Mouse (Mus musculus): ENCODE measurements around the gene Ttc30a1. TPM values are rescaled to one million over a fixed set of nuclear protein-coding genes. Genes with fewer than 3 reads are reported as not detected.

Ttc30a1 gene
- polyA plus RNA-seq, 1 experiment from 2014 or later: 7.7 TPM

DNA sequence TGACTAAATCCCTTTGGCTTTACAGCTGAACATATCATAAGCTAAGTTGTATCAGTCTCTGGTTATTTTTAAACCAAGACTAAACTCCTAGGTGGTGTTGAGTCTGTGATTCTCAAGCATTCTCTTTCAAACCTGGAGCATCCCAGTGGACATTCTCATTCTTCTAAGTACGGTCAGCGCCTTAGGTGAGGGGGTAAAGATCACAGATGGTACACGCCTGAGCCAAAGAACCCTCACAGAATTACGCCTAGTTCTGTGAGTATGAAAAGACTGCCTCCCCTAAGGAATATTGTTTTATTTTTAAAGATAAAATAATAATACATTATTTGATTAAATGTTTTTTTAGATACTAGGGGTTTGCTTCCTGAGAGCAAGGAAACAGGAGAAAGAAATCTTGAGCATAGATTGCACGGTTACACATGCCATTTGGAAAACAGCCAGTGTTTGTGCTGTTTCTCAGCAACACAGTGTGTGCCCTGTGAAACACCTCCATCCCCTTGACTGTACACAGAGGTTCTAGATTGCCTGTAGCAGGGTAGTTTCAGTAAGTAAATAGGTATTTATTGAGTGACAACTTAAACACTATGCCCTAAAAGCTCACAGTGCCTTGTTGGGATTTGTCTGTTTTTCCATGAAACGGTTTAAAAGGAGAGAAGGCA, 51.9 kb downstream of the Ttc30a1 start:
- no peak overlapping the region for H3K4me2 ChIP-seq (ENCODE audit: low read depth, low read length)
- no peak overlapping the region for H3K27ac ChIP-seq (ENCODE audit: low read depth, low read length)
- no peaks in the 10 kb centered on the region for H3K9me3 ChIP-seq (ENCODE audit: control insufficient read depth, low read length)
- no peak overlapping the region for H3K9ac ChIP-seq (replicated peaks; ENCODE audit: low read depth, low read length)
- 91% methylated on average over 6 of the region's 6 CpGs for WGBS
- H3K36me3 ChIP-seq (ENCODE audit: control insufficient read depth, insufficient read depth, low read length): 0 out of 2 replicates have a peak, but pooled peaks cover 3% of the 10 kb centered on the region
- H3K4me1 ChIP-seq (ENCODE audit: control insufficient read depth, insufficient read depth, low read length): peaks cover 7% of the 10 kb centered on the region; the same call in 1 of the 2 replicates
- ATAC-seq (ENCODE audit: low read depth): no peak
- no peaks in the 10 kb centered on the region for H3K27me3 ChIP-seq (ENCODE audit: control insufficient read depth, insufficient read depth, low read length)
- H3K4me3 ChIP-seq (ENCODE audit: low read depth, low read length): no peak overlapping the region

DNA sequence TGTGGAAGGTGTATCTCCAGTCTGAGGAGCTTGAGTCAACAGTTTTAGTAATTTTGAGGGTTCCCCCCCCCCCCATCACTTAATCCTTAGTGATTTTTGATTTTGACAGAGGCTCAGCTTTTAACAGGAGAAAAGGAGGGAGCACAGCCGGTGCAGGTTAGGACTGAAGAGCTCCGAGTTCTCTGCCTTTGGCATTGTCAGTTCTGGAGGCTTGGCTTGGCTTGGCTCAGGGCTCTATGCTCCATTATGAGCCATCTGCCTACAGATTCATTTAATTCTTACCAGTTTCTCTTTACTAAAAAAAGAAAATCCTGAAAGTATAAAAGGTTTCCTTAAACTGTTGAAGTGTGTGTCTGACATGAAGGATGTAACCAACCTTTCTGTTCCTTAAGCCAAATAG, 52.6 kb downstream of the Ttc30a1 start:
- H3K4me2 ChIP-seq (ENCODE audit: low read depth, low read length): no peak overlapping the region
- peaks cover 9% of the 10 kb centered on the region for H3K4me1 ChIP-seq (ENCODE audit: control insufficient read depth, insufficient read depth, low read length)
- no peak overlapping the region for H3K9ac ChIP-seq (replicated peaks; ENCODE audit: low read depth, low read length)
- 0 out of 2 replicates have a peak, but pooled peaks cover 3% of the 10 kb centered on the region for H3K36me3 ChIP-seq (ENCODE audit: control insufficient read depth, insufficient read depth, low read length)
- no peak for ATAC-seq (ENCODE audit: low read depth)
- no peak overlapping the region for H3K4me3 ChIP-seq (ENCODE audit: low read depth, low read length)
- no peak overlapping the region for H3K27ac ChIP-seq (ENCODE audit: low read depth, low read length)
- 83% methylated on average over 2 of the region's 2 CpGs for WGBS
- no peaks in the 10 kb centered on the region for H3K9me3 ChIP-seq (ENCODE audit: control insufficient read depth, low read length)
- H3K27me3 ChIP-seq (ENCODE audit: control insufficient read depth, insufficient read depth, low read length): no peaks in the 10 kb centered on the region

Other genes starting within 250 kb of the Ttc30a1 start
- 35.1 and 47.8 TPM in 2 replicates for gene Agps, start 149.8 kb downstream of the Ttc30a1 start, polyA plus RNA-seq (2014; fragmentation: Nextera tagmentation; extraction: Ambion mirVana)
- 18.3 and 20.2 TPM in 2 replicates for gene Ttc30b, start 43.4 kb downstream of the Ttc30a1 start, polyA plus RNA-seq (2014; fragmentation: Nextera tagmentation; extraction: Ambion mirVana)
- 1.2 and 1.8 TPM in 2 replicates for gene Ttc30a2, start 3.8 kb downstream of the Ttc30a1 start, polyA plus RNA-seq (2014; fragmentation: Nextera tagmentation; extraction: Ambion mirVana)

All from neural tube, embryonic 14.5 days (tissue).